Mouse (Mus musculus): ENCODE results near the gene Olfr686.
A peak's percentile ranks its signal among the peaks of the same experiment; 100 is the strongest.

DNA sequence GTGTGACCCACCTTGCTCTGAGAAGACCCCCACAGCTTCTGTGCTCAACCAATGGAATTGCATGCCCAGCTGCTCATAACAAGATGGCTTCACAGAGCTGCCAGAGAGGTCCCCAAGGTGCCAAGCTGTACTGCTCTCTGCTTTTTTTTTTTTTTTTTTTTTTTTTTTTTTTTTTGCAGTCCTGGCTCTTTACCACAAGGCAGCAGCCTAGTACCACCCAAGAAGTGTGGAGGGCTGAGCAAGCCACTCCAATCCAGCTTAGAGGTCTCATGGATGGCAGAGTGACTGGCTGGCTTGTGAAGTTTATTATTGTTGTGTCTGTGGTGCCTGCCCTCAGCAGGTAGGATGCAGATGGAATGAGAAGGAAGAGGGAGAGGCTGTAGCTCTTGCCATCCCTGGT lies 18.8 kb upstream of the Olfr686 start:
- TF ChIP-seq CTCF (conservative IDR thresholded peaks at IDR 0.05 in 1 of 2, IDR thresholded peaks at IDR 0.05 in 1 of 2; ENCODE audit: low read depth in 2 of 2, low read length in 2 of 2) (no peak), MXI1 (IDR thresholded peaks at IDR 0.05; ENCODE audit: low read depth, low read length) (no peak), TBP (conservative IDR thresholded peaks at IDR 0.05; ENCODE audit: low read depth, low read length) (no peak), POLR2A (IDR thresholded peaks at IDR 0.05; ENCODE audit: low read depth, low read length) (no peak), MAX (IDR thresholded peaks at IDR 0.05; ENCODE audit: low read length) (no peak), ZC3H11A (IDR thresholded peaks at IDR 0.05; ENCODE audit: low read depth, low read length) (no peak), E2F4 (IDR thresholded peaks at IDR 0.05; ENCODE audit: insufficient replicate concordance, low read depth, low read length) (no peak), SIN3A (IDR thresholded peaks at IDR 0.05; ENCODE audit: low read length) (no peak), ZNF384 (IDR thresholded peaks at IDR 0.05; ENCODE audit: low read depth, low read length) (peak; percentile 83), RAD21 (IDR thresholded peaks at IDR 0.05; ENCODE audit: low read depth, low read length) (no peak), EP300 (IDR thresholded peaks at IDR 0.05; ENCODE audit: low read length) (no peak), POLR2AphosphoS2 (IDR thresholded peaks at IDR 0.05; ENCODE audit: low read depth, low read length) (no peak), USF1 (IDR thresholded peaks at IDR 0.05; ENCODE audit: low read depth, low read length) (no peak), ZMIZ1 (IDR thresholded peaks at IDR 0.05; ENCODE audit: low read depth, low read length) (no peak)
